Mouse (Mus musculus) lung, postnatal 0 days (tissue): ENCODE data around the gene Epb41l2.

Experiments used
- CTCF ChIP-seq: IDR thresholded peaks from 2 replicates; pipeline ENCODE4 v1.5.1; 2016; ENCODE audit warnings: antibody characterized with exemption, mild to moderate bottlenecking
- EP300 ChIP-seq: IDR thresholded peaks from 2 replicates; pipeline ENCODE4 v1.6.1; 2016; ENCODE audit warnings: antibody characterized with exemption, mild to moderate bottlenecking, control low read depth

DNA sequence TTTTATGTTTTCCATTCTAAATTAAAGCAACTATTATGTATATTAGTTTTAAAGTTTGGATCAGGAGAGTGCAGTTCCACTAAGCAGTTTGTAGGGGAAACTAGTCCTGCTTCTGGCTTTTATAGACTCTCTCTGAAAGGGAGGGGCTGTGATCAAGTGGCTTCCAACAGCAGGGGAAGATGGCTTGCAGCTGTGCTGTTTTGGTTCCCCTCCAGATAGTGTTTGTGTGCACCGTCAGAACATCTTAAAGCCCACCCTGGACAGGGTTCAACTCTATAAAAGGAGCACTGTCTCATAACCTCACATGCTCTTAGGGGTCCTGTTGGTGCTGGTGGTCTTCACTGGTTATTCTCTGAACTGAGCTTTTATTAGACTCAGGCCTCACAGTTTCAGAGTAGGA, 66.5 kb downstream of the Epb41l2 start:
- TF ChIP-seq CTCF, result no peak
- TF ChIP-seq EP300, result no peak
